Mouse (Mus musculus) neural tube, embryonic 11.5 days (tissue): ENCODE results near the gene Rundc3a. TPM values are rescaled to one million over a fixed set of nuclear protein-coding genes. Genes with fewer than 3 reads are reported as not detected.

Experiments
- ATAC-seq: fragments of 200-750 bp; cut with Nextera tagmentation; 2 replicates; pipeline ENCODE4 v1.8.0; 2017; ENCODE audit warnings: moderate number of reproducible peaks, mild to moderate bottlenecking, moderate TSS enrichment, moderate library complexity; ENCODE audit not compliant: insufficient read depth, low FRiP score, low TSS enrichment
- DNase-seq: peaks from one replicate; pipeline ENCODE4 v3.0.0-alpha.2; 2015; ENCODE audit warnings: low spot score
- H3K27ac ChIP-seq: fragments of 300-500 bp; sonication (generic); 2 replicates; pipeline ENCODE4 v1.5.1; 2014; ENCODE audit warnings: low read depth, mild to moderate bottlenecking, low read length
- H3K27me3 ChIP-seq: fragments of 300-500 bp; sonication (generic); 2 replicates; pipeline ENCODE4 v1.6.1; 2014; ENCODE audit warnings: mild to moderate bottlenecking, low read length, mixed read lengths; ENCODE audit not compliant: control insufficient read depth, insufficient read depth
- H3K36me3 ChIP-seq: fragments of 300-500 bp; sonication (generic); 2 replicates; pipeline ENCODE4 v1.6.1; 2014; ENCODE audit warnings: mild to moderate bottlenecking, low read length, moderate library complexity, mixed read lengths; ENCODE audit not compliant: control insufficient read depth, insufficient read depth
- H3K4me1 ChIP-seq: fragments of 300-500 bp; sonication (generic); 2 replicates; pipeline ENCODE4 v1.6.1; 2014; ENCODE audit warnings: low read length, mixed read lengths; ENCODE audit not compliant: control insufficient read depth, insufficient read depth
- H3K4me2 ChIP-seq: fragments of 300-500 bp; sonication (generic); 2 replicates; pipeline ENCODE4 v1.6.1; 2014; ENCODE audit warnings: low read depth, mild to moderate bottlenecking, moderate library complexity
- H3K4me3 ChIP-seq: fragments of 300-500 bp; sonication (generic); 2 replicates; pipeline ENCODE4 v1.5.1; 2014; ENCODE audit warnings: low read depth, low read length
- H3K9ac ChIP-seq: fragments of 300-500 bp; sonication (generic); 2 replicates; pipeline ENCODE4 v1.6.1; 2014; ENCODE audit warnings: mild to moderate bottlenecking, low read length
- H3K9me3 ChIP-seq: fragments of 300-500 bp; sonication (generic); 2 replicates; pipeline ENCODE4 v1.6.1; 2016; ENCODE audit warnings: low read length; ENCODE audit not compliant: control insufficient read depth
- WGBS: fragments of 180-500 bp; shearing (Covaris S2); extraction: QIAGEN DNeasy Blood & Tissue Kit; methylation state at CpG from one replicate; pipeline ENCODE4 v1.1.7; 2014; 5-methylcytosine and 5-hydroxymethylcytosine counted together
- polyA plus RNA-seq: library from polyadenylated mRNA; unstranded; fragments of >200 nt; fragmentation: Nextera tagmentation; extraction: Ambion mirVana; gene quantifications from 2 replicates; pipeline ENCODE4 v1.2.1, GENCODE M21; 2014

Gene Rundc3a
- polyA plus RNA-seq, 1 experiment from 2014 or later, result 46.7 TPM

DNA sequence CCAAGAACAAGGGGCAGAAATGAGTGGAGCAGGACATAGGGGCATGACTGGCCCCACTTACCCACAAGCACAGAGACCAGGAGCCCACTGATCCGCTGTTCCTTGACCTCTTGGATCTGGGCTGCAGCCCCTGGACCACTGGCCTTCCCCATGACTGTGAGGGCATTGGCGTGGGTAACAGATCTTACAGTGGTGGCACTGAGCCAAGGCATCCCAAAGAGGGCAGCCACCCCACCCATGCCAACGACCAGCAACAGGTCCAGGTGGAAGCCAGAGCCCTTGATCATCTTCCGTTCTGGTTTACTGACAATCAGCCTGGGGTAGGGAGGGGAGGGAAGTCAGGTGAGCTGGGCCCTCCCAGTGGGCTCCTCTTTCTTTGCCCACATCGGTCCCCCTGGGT is 40.8 kb upstream of the Rundc3a start:
- no peaks in the 10 kb centered on the region for H3K27me3 ChIP-seq
- DNase-seq (no peak), ATAC-seq (no peak)
- no peaks in the 10 kb centered on the region for H3K9me3 ChIP-seq
- H3K4me1 ChIP-seq, result no peaks in the 10 kb centered on the region
- no peak overlapping the region for H3K27ac ChIP-seq
- WGBS, result 39% methylated on average over 5 of the region's 5 CpGs
- no peak overlapping the region for H3K4me2 ChIP-seq
- H3K36me3 ChIP-seq, result no peaks in the 10 kb centered on the region
- H3K4me3 ChIP-seq, result no peak overlapping the region
- no peak overlapping the region for H3K9ac ChIP-seq

DNA sequence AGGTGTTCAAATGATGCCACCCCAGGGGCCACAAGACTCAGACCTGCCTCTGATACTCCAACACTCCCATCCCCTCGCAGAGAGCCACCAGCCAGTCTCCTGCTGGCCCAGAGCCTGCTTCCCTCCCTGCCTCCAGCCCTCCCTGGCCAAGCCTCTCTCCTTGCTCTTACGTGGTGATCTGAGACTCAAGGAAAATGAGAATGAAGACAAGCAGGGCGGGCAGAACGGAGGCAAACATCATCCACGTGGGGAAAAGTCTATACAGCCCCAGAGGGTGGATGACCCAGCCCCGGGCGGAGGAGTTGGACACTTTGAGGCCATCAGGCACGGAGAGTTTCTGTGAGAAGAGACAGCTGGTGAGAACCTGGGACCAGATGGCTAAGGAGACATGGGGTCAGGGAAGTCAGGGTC is 40.2 kb upstream of the Rundc3a start:
- 44% methylated on average over 8 of the region's 8 CpGs for WGBS
- no peak overlapping the region for H3K4me2 ChIP-seq
- no peak overlapping the region for H3K27ac ChIP-seq
- H3K9ac ChIP-seq, result no peak overlapping the region
- H3K4me1 ChIP-seq, result no peaks in the 10 kb centered on the region
- H3K27me3 ChIP-seq, result no peaks in the 10 kb centered on the region
- H3K4me3 ChIP-seq, result no peak overlapping the region
- H3K36me3 ChIP-seq, result no peaks in the 10 kb centered on the region
- DNase-seq (no peak), ATAC-seq (no peak)
- H3K9me3 ChIP-seq, result no peaks in the 10 kb centered on the region

GRCm38 (mm10) chr11:102355501-102355900 is 37.7 kb upstream of the Rundc3a start:
- Histone ChIP-seq H3K4me2 (no peak overlapping the region), H3K4me3 (no peak overlapping the region), H3K4me1 (no peaks in the 10 kb centered on the region), H3K9ac (no peak overlapping the region), H3K27ac (no peak overlapping the region), H3K27me3 (no peaks in the 10 kb centered on the region), H3K36me3 (no peaks in the 10 kb centered on the region), H3K9me3 (no peaks in the 10 kb centered on the region)
- WGBS, result 83% methylated on average over 3 of the region's 3 CpGs
- no peak for ATAC-seq
- DNase-seq, result no peak

DNA sequence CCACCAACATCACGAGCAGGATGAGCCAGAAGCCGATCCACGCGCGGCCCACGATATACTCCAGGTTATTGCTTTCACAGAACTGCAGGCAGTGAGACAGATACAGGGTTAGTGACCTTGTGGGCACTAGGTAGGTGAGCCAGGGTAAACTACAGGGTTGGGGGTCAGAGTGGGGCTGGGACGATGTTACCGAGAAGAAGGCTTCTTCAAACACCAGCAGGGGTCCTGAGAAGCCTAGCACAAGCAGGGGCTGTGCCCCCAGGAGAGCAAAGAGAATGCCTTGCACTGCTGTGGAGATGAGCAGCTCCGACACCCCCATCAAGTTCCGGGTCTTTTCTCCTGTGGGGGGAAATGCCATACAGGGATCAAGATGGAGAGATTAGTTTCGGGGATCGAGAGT is 37.0 kb upstream of the Rundc3a start:
- Histone ChIP-seq H3K36me3 (no peaks in the 10 kb centered on the region), H3K27me3 (no peaks in the 10 kb centered on the region), H3K4me2 (no peak overlapping the region), H3K9ac (no peak overlapping the region), H3K4me1 (no peaks in the 10 kb centered on the region), H3K9me3 (no peaks in the 10 kb centered on the region), H3K27ac (no peak overlapping the region), H3K4me3 (no peak overlapping the region)
- ATAC-seq, result no peak
- DNase-seq, result no peak
- 83% methylated on average over 12 of the region's 12 CpGs for WGBS

DNA sequence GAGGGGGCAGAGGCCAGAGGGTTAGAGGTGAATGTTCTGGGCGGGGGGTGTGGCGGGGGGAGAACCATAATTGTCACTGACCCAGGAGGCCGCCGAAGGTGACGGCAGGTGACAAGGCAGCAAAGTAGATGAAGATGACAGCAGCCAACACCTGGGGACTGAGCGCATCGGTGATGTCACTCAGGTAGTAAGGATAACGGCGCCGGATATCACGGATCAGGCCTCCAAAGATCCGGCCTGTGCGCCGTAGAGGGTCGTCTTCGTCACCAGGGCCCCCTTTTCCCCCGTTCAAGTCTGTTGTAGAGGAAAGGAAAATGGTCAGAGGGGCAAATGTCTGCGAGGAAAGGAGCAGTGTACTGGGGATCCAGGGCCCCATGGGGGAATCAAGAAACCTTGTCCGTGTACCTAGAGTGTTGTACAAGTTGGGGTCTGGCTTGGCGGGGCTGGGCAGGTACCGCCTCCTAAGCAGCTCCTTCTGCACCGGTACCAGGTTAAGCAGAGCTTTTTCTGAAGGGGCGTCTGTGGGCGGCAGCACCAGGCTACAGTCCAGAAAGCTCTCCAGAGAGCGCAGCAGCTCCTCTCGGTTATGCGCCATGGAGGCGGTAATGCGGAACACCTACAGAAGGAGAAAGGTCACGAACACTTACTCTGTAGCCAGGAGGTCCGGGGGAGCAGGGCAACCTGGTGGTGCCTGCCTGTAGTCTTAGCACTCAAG is 36.4 kb upstream of the Rundc3a start:
- Histone ChIP-seq H3K4me2 (no peak overlapping the region), H3K9ac (no peak overlapping the region), H3K27ac (no peak overlapping the region), H3K27me3 (no peaks in the 10 kb centered on the region), H3K4me3 (no peak overlapping the region), H3K36me3 (no peaks in the 10 kb centered on the region), H3K4me1 (no peaks in the 10 kb centered on the region), H3K9me3 (no peaks in the 10 kb centered on the region)
- ATAC-seq, result no peak
- no peak for DNase-seq
- WGBS, result 69% methylated on average over 31 of the region's 31 CpGs

DNA sequence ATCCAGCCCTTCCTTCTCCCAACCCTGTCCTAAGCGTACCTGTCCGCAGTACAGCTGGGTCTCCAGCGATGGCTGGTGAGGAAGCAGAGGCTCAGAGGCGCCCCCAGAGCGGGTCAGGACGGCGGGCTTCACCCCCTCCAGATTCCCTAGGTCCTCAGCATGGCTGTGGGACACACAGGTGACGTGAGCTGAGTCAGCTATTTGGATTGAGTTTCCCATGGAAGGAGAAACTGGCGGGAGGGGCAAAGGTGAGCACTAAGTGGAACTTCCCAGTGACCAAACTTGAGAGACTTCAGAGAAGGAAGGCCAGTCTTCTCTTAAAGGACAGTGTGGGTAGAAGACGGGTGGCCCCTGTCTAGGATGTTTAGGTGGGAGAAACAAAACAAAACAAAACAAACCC is 34.8 kb upstream of the Rundc3a start:
- 66% methylated on average over 10 of the region's 10 CpGs for WGBS
- no peak overlapping the region for H3K9ac ChIP-seq
- ATAC-seq, result no peak
- H3K36me3 ChIP-seq, result no peaks in the 10 kb centered on the region
- no peaks in the 10 kb centered on the region for H3K9me3 ChIP-seq
- H3K4me1 ChIP-seq, result no peaks in the 10 kb centered on the region
- no peak overlapping the region for H3K4me2 ChIP-seq
- no peaks in the 10 kb centered on the region for H3K27me3 ChIP-seq
- H3K27ac ChIP-seq, result no peak overlapping the region
- no peak for DNase-seq
- H3K4me3 ChIP-seq, result no peak overlapping the region

DNA sequence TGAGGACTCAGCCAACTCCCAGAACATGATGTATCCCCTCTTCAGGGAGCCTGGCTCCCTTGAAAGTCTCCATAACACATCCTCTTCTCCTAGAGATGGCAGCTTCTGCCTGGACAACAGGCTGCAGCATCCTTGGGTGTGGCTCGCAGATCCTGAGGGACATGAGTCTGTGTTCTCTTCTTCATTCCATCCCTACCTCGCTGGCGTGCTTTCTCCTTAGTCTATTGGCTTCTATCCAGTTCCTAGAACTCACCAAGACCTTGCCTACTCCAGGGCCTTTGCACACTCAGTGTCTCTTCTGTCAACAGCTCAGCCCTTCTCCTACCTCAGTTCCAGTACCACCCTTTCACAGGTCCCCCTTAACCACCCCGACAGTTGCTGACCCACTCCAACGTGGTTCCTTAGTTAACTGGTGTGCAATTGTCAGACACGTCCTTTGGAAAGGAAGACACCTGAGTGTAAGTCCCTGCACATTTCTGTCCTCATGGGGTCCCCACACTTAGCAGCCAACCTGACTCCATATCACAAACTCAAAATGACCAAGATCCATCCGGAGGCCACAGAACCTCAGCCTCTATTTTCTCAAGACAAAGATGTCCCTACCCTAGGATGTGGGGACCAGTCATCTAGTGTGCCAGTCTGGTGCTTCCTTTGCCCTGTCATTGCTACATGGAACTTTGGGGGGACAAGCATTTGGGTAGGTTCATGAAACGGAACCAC is 31.3 kb upstream of the Rundc3a start:
- no peaks in the 10 kb centered on the region for H3K9me3 ChIP-seq
- H3K4me2 ChIP-seq, result 0 out of 2 replicates have a peak overlapping the region, but pooled peaks have one; percentile 16
- H3K27ac ChIP-seq, result no peak overlapping the region
- no peaks in the 10 kb centered on the region for H3K27me3 ChIP-seq
- 85% methylated on average over 8 of the region's 8 CpGs for WGBS
- DNase-seq, result no peak
- no peak for ATAC-seq
- no peaks in the 10 kb centered on the region for H3K36me3 ChIP-seq
- H3K4me3 ChIP-seq, result 0 out of 2 replicates have a peak overlapping the region, but pooled peaks have one; percentile 12
- no peak overlapping the region for H3K9ac ChIP-seq
- H3K4me1 ChIP-seq, result no peaks in the 10 kb centered on the region

GRCm38 (mm10) chr11:102363623-102364022 is 29.6 kb upstream of the Rundc3a start:
- WGBS, result 52% methylated on average over 2 of the region's 2 CpGs
- no peaks in the 10 kb centered on the region for H3K27me3 ChIP-seq
- DNase-seq, result no peak
- H3K9me3 ChIP-seq, result no peaks in the 10 kb centered on the region
- H3K4me2 ChIP-seq, result no peak overlapping the region
- no peaks in the 10 kb centered on the region for H3K36me3 ChIP-seq
- no peak for ATAC-seq
- no peak overlapping the region for H3K9ac ChIP-seq
- H3K4me1 ChIP-seq, result no peaks in the 10 kb centered on the region
- H3K27ac ChIP-seq, result no peak overlapping the region
- no peak overlapping the region for H3K4me3 ChIP-seq
